Mouse (Mus musculus): ENCODE results near the gene Ctnnbip1. TPM values are rescaled to one million over a fixed set of nuclear protein-coding genes. Genes with fewer than 3 reads are reported as not detected.

The Ctnnbip1 gene
- total RNA-seq, 2 experiments from 2014 or later, result 39.5 to 41.1 TPM

GRCm38 (mm10) chr4:149578831-149579230 is 60.8 kb downstream of the Ctnnbip1 start:
- no peak for DNase-seq (ENCODE audit: extremely low spot score in 1 of 2, low spot score in 1 of 2)

- DNase-seq (ENCODE audit: extremely low spot score in 1 of 2, low spot score in 1 of 2), result no peak
Measured at GRCm38 (mm10) chr4:149585236-149585635, 67.2 kb downstream of the Ctnnbip1 start.

- DNase-seq (ENCODE audit: extremely low spot score in 1 of 2, low spot score in 1 of 2), result peak in 1 of 2 experiments; percentile 57
Measured at GRCm38 (mm10) chr4:149586044-149586782, 68.2 kb downstream of the Ctnnbip1 start, which contains the start of gene Clstn1. Gene Clstn1 (plus strand): TSS chr4:149586468.

- peak in 1 of 2 experiments; percentile 57 for DNase-seq (ENCODE audit: extremely low spot score in 1 of 2, low spot score in 1 of 2)
Measured at GRCm38 (mm10) chr4:149586783-149587595, 69.0 kb downstream of the Ctnnbip1 start.

GRCm38 (mm10) chr4:149587596-149588168 is 69.6 kb downstream of the Ctnnbip1 start:
- DNase-seq (ENCODE audit: extremely low spot score in 1 of 2, low spot score in 1 of 2), result no peak

GRCm38 (mm10) chr4:149590200-149590599 is 72.2 kb downstream of the Ctnnbip1 start:
- DNase-seq (ENCODE audit: extremely low spot score in 1 of 2, low spot score in 1 of 2), result no peak

- DNase-seq (ENCODE audit: extremely low spot score in 1 of 2, low spot score in 1 of 2), result no peak
Measured at GRCm38 (mm10) chr4:149591486-149591885, 73.5 kb downstream of the Ctnnbip1 start.

- no peak for DNase-seq (ENCODE audit: extremely low spot score in 1 of 2, low spot score in 1 of 2)
Measured at GRCm38 (mm10) chr4:149594913-149595581, 77.0 kb downstream of the Ctnnbip1 start.

- no peak for DNase-seq (ENCODE audit: extremely low spot score in 1 of 2, low spot score in 1 of 2)
Measured at GRCm38 (mm10) chr4:149597641-149598208, 79.7 kb downstream of the Ctnnbip1 start.

GRCm38 (mm10) chr4:149599549-149599948 is 81.5 kb downstream of the Ctnnbip1 start:
- DNase-seq (ENCODE audit: extremely low spot score in 1 of 2, low spot score in 1 of 2), result no peak

- DNase-seq (ENCODE audit: extremely low spot score in 1 of 2, low spot score in 1 of 2), result no peak
Measured at GRCm38 (mm10) chr4:149600130-149600529, 82.1 kb downstream of the Ctnnbip1 start.

- DNase-seq (ENCODE audit: extremely low spot score in 1 of 2, low spot score in 1 of 2), result no peak
Measured at GRCm38 (mm10) chr4:149601484-149601883, 83.4 kb downstream of the Ctnnbip1 start.

GRCm38 (mm10) chr4:149602236-149602635 is 84.2 kb downstream of the Ctnnbip1 start:
- no peak for DNase-seq (ENCODE audit: extremely low spot score in 1 of 2, low spot score in 1 of 2)

GRCm38 (mm10) chr4:149603860-149604259 is 85.8 kb downstream of the Ctnnbip1 start:
- no peak for DNase-seq (ENCODE audit: extremely low spot score in 1 of 2, low spot score in 1 of 2)

GRCm38 (mm10) chr4:149604518-149604917 is 86.5 kb downstream of the Ctnnbip1 start:
- no peak for DNase-seq (ENCODE audit: extremely low spot score in 1 of 2, low spot score in 1 of 2)

- no peak for DNase-seq (ENCODE audit: extremely low spot score in 1 of 2, low spot score in 1 of 2)
Measured at GRCm38 (mm10) chr4:149606056-149606455, 88.0 kb downstream of the Ctnnbip1 start.

GRCm38 (mm10) chr4:149606766-149607358 is 88.8 kb downstream of the Ctnnbip1 start:
- no peak for DNase-seq (ENCODE audit: extremely low spot score in 1 of 2, low spot score in 1 of 2)

GRCm38 (mm10) chr4:149607591-149608308 is 89.7 kb downstream of the Ctnnbip1 start:
- DNase-seq (ENCODE audit: extremely low spot score in 1 of 2, low spot score in 1 of 2), result no peak

- no peak for DNase-seq (ENCODE audit: extremely low spot score in 1 of 2, low spot score in 1 of 2)
Measured at GRCm38 (mm10) chr4:149608309-149608638, 90.2 kb downstream of the Ctnnbip1 start.
